Mouse (Mus musculus) heart, adult 8-10 months (tissue): Measurements from ENCODE around the gene Ikzf2. TPM values are rescaled to one million over a fixed set of nuclear protein-coding genes. Genes with fewer than 3 reads are reported as not detected.
A peak's percentile ranks its signal among the peaks of the same experiment; 100 is the strongest.

Source experiments
- DNase-seq: peaks from one replicate; pipeline ENCODE4 v3.0.0; 2022; ENCODE audit warnings: low spot score
- total RNA-seq, 4 experiments: library from RNA; stranded (reverse); gene quantifications; 2 replicates each; pipeline ENCODE4 v1.2.4; 2022

Ikzf2 gene
- total RNA-seq, 4 experiments from 2014 or later, result 5.8 to 8.6 (median 7.7) TPM

GRCm38 (mm10) chr1:69659779-69660178, 27.3 kb downstream of the Ikzf2 start:
- DNase-seq, result peak; percentile 19

- DNase-seq, result no peak
Observed at GRCm38 (mm10) chr1:69658051-69658450, 29.0 kb downstream of the Ikzf2 start.

GRCm38 (mm10) chr1:69657455-69657854, 29.6 kb downstream of the Ikzf2 start:
- no peak for DNase-seq

GRCm38 (mm10) chr1:69656929-69657328, 30.1 kb downstream of the Ikzf2 start:
- DNase-seq, result no peak

- no peak for DNase-seq
Observed at GRCm38 (mm10) chr1:69656047-69656782, 30.8 kb downstream of the Ikzf2 start.

- DNase-seq, result no peak
Observed at GRCm38 (mm10) chr1:69655368-69655767, 31.7 kb downstream of the Ikzf2 start.

- no peak for DNase-seq
Observed at GRCm38 (mm10) chr1:69654955-69655354, 32.1 kb downstream of the Ikzf2 start.

GRCm38 (mm10) chr1:69653419-69653818, 33.6 kb downstream of the Ikzf2 start:
- no peak for DNase-seq

- DNase-seq, result no peak
Observed at GRCm38 (mm10) chr1:69643138-69643537, 43.9 kb downstream of the Ikzf2 start.

GRCm38 (mm10) chr1:69641986-69642385, 45.1 kb downstream of the Ikzf2 start:
- no peak for DNase-seq

GRCm38 (mm10) chr1:69638321-69638720, 48.7 kb downstream of the Ikzf2 start:
- no peak for DNase-seq

- DNase-seq, result no peak
Observed at GRCm38 (mm10) chr1:69637907-69638306, 49.1 kb downstream of the Ikzf2 start.

GRCm38 (mm10) chr1:69634259-69634658, 52.8 kb downstream of the Ikzf2 start:
- DNase-seq, result no peak

- DNase-seq, result no peak
Observed at GRCm38 (mm10) chr1:69630508-69630907, 56.5 kb downstream of the Ikzf2 start.

- DNase-seq, result no peak
Observed at GRCm38 (mm10) chr1:69629513-69629912, 57.5 kb downstream of the Ikzf2 start.

GRCm38 (mm10) chr1:69612076-69612475, 75.0 kb downstream of the Ikzf2 start:
- no peak for DNase-seq

GRCm38 (mm10) chr1:69611204-69611725, 75.8 kb downstream of the Ikzf2 start:
- DNase-seq, result no peak

GRCm38 (mm10) chr1:69610791-69611190, 76.3 kb downstream of the Ikzf2 start:
- DNase-seq, result no peak

GRCm38 (mm10) chr1:69608846-69609245, 78.2 kb downstream of the Ikzf2 start:
- no peak for DNase-seq

- DNase-seq, result no peak
Observed at GRCm38 (mm10) chr1:69606844-69607243, 80.2 kb downstream of the Ikzf2 start.

- DNase-seq, result no peak
Observed at GRCm38 (mm10) chr1:69604213-69604612, 82.8 kb downstream of the Ikzf2 start.

GRCm38 (mm10) chr1:69600954-69601353, 86.1 kb downstream of the Ikzf2 start:
- no peak for DNase-seq

GRCm38 (mm10) chr1:69599074-69599772, 87.8 kb downstream of the Ikzf2 start:
- no peak for DNase-seq
